Mouse (Mus musculus): ENCODE results near the gene Gm5728.
"Not testable (repeated sequence)": the region's sequence is repeated elsewhere in the genome, so short reads cannot be mapped to it uniquely, and the experiment has no call there.

Gm5728 gene

DNA sequence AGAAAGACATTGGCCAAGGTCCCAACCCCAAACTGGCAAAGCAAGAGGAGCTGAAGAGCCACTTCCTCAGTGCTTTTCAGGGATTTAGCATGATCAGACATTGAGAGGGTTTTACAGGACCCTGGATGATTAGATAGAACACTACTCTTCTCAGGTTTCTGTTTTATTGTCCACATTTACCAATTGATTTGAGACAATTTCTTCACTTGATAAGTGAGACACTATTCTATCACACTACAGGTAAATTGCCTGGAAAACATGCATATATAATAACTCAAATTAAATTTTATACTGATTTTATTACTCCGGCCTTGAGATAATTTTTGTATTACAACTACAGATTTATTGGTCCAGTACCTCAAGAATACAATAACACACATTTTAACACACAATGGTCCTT, at the start of gene Gm5728:
Gene Gm5728, minus strand, starts transcription at position 101 of the 400 bp plus-strand sequence.
- DNase-seq (ENCODE audit: low spot score) = not testable (repeated sequence)

DNA sequence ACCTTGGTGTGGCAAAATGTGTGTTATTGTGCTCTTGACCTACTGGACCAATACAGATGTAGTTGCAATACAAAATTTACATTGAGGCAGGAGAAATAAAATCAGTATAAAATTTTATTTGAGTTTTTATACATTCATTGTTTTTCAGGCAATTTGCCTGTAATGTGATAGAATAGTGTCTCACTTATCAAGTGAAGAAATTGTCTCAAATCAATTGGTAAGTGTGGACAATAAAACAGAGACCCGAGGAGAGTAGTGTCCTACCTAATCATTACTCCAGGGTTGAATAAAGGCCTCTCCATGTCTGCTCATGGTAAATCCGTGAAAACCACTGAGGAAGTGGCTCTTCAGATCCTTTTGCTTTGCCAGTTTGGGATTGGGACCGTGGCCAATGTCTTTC, 42.4 kb upstream of the Gm5728 start, which contains the start of gene Vmn1r100:
Gene Vmn1r100, plus strand, starts transcription at position 301 of the 400 bp plus-strand sequence.
- not testable (repeated sequence) for DNase-seq (ENCODE audit: low spot score)

DNA sequence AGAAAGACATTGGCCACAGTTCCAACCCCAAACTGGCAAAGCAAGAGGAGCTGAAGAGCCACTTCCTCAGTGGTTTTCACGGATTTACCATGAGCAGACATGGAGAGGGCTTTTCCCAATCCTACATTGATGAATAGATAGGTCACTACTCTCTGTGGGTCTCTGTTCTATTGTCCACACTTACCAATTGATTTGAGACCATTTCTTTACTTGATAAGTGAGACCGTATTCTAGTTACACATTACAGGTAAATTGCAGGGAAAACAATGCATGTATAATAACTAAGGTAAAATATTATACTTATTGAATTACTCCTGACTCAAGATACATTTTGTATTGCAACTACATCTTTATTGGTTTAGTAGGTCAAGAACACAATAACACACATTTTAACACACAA, 41.2 kb downstream of the Gm5728 start, which contains the start of gene Gm4133:
Gene Gm4133, minus strand, starts transcription at position 101 of the 400 bp plus-strand sequence.
- not testable (repeated sequence) for DNase-seq (ENCODE audit: low spot score)
